Mouse (Mus musculus): Measurements from ENCODE around the gene Tmem35b.

DNA sequence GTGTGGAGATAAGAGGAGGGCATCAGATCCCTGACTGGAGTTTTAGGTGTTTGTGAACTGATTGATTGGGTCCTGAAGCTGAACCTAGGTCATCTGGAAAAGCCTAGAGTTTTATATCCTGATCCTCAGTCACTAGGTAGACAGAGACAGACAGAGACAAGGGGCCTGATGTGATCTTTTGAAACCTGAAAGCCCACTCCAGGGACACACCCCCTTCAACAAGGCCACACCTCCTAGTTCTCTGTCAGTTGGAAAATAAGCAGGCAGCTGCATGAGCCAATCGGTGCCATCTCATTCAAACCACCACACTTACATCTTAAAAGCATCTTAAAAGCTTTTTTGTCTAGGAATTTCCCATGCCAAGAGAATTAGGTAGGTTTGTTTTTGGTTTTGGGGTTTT is 42.7 kb upstream of the Tmem35b start:
- no peak for TF ChIP-seq CHD2 (IDR thresholded peaks at IDR 0.05; ENCODE audit: low read depth, low read length)
- TF ChIP-seq ZC3H11A (IDR thresholded peaks at IDR 0.05; ENCODE audit: borderline replicate concordance, low read depth, low read length) = no peak
- no peak for TF ChIP-seq HCFC1 (IDR thresholded peaks at IDR 0.05; ENCODE audit: borderline replicate concordance, insufficient read depth, low read length)
- TF ChIP-seq MAFK (IDR thresholded peaks at IDR 0.05; ENCODE audit: insufficient read depth, low read depth, low read length) = no peak
- no peak for TF ChIP-seq ZNF384 (IDR thresholded peaks at IDR 0.05; ENCODE audit: low read depth, low read length)

Measured in ES-E14 (cell line).